Mouse (Mus musculus) liver, embryonic 18 days (tissue): ENCODE measurements around the gene Gabrd. TPM values are rescaled to one million over a fixed set of nuclear protein-coding genes. Genes with fewer than 3 reads are reported as not detected.

Source experiments
- polyA plus RNA-seq: library from polyadenylated mRNA; depleted of rRNA; stranded (reverse); fragments of >200 nt; gene quantifications from 2 replicates; pipeline ENCODE4 v1.2.3, GENCODE M21; 2012; rRNA removed

Gabrd gene
- polyA plus RNA-seq: 0.01 TPM in 1 of 2 replicates, not detected in the other

GRCm38 (mm10) chr4:155397511-155398221 is at the start of gene Gabrd:
Gene Gabrd (minus strand): TSS chr4:155398112.

GRCm38 (mm10) chr4:155409058-155409776 is 11.3 kb upstream of the Gabrd start, which contains the start of gene Cfap74:
Gene Cfap74 (plus strand): TSS chr4:155409190.

GRCm38 (mm10) chr4:155361303-155361791 is 36.6 kb downstream of the Gabrd start, which contains the start of gene Prkcz:
Gene Prkcz (minus strand): TSS chr4:155361361.

Other genes with a start within 250 kb of the Gabrd start
- 5.6 and 7.3 TPM in 2 replicates for gene Ski, start 175.5 kb downstream of the Gabrd start, polyA plus RNA-seq
- gene Faap20, start 148.3 kb downstream of the Gabrd start, polyA plus RNA-seq: 16.1 and 16.8 TPM in 2 replicates
- gene Prkcz, start 36.8 kb downstream of the Gabrd start, polyA plus RNA-seq: 2.0 and 2.5 TPM in 2 replicates
- 0.08 and 0.09 TPM in 2 replicates for gene Cfap74, start 11.1 kb upstream of the Gabrd start, polyA plus RNA-seq
- 0.38 and 0.43 TPM in 2 replicates for gene Tmem52, start 71.0 kb upstream of the Gabrd start, polyA plus RNA-seq
- 118 and 120 TPM in 2 replicates for gene Gnb1, start 93.2 kb upstream of the Gabrd start, polyA plus RNA-seq
- 46.0 and 46.7 TPM in 2 replicates for gene Nadk, start 164.3 kb upstream of the Gabrd start, polyA plus RNA-seq
- gene Slc35e2, start 203.3 kb upstream of the Gabrd start, polyA plus RNA-seq: 5.5 and 5.7 TPM in 2 replicates
- gene Cdk11b, start 226.7 kb upstream of the Gabrd start, polyA plus RNA-seq: 17.0 and 20.1 TPM in 2 replicates
- gene Gm10563, start 247.3 kb upstream of the Gabrd start, polyA plus RNA-seq: not detected in 2 replicates